ENCODE assay signal across 7 mouse cellular contexts in genomic region chr4:48586099-48586821, GRCm38 (mm10). TPM values are rescaled to one million over a fixed set of nuclear protein-coding genes. Genes with fewer than 3 reads are reported as not detected.
DNase-seq lines count a peak whose midpoint lies in the region; ATAC-seq lines count a peak whose summit lies in the region.

No protein-coding gene starts in this region.

- H3K27ac ChIP-seq in hindbrain, embryonic 12.5 days, result peak overlapping the region; percentile 99
- no peak overlapping the region; the same call in 1 of the 2 replicates for H3K27ac ChIP-seq in liver, embryonic 11.5 days (ENCODE audit: low read depth, low read length)
- peak overlapping the region; percentile 99 for H3K27ac ChIP-seq in neural tube, embryonic 12.5 days

- H3K4me3 ChIP-seq in hindbrain, embryonic 12.5 days, result peak overlapping the region; percentile 81
- H3K4me3 ChIP-seq in liver, embryonic 11.5 days (ENCODE audit: low read depth, low read length), result peak overlapping the region; percentile 86
- H3K4me3 ChIP-seq in neural tube, embryonic 12.5 days, result peak overlapping the region; percentile 97

- H3K36me3 ChIP-seq in hindbrain, embryonic 12.5 days, result no peaks in the 10 kb centered on the region
- 0 out of 2 replicates have a peak, but pooled peaks cover 2% of the 10 kb centered on the region for H3K36me3 ChIP-seq in liver, embryonic 11.5 days (ENCODE audit: control insufficient read depth, insufficient read depth, low read length)
- H3K36me3 ChIP-seq in neural tube, embryonic 12.5 days, result peaks cover 4% of the 10 kb centered on the region; the same call in 1 of the 2 replicates

- DNase-seq in 3134 (ENCODE audit: extremely low read depth, insufficient read length, low spot score) (peak; percentile 34), A20 (ENCODE audit: low read depth, low spot score) (peak; percentile 72)
- peak; percentile 87 for DNase-seq in embryo, embryonic 9.5 days (ENCODE audit: extremely low spot score)
- peak; percentile 61 for DNase-seq in liver, embryonic 11.5 days (ENCODE audit: low spot score)
- DNase-seq in thymus, postnatal 25 days, result no peak

- peak; percentile 68 for ATAC-seq in hindbrain, embryonic 12.5 days (ENCODE audit: low FRiP score)
- ATAC-seq in liver, embryonic 11.5 days (replicated peaks; ENCODE audit: low FRiP score), result peak; percentile 40
- peak; percentile 55 for ATAC-seq in neural tube, embryonic 12.5 days (ENCODE audit: low FRiP score, low read depth)

- peaks cover 21% of the 10 kb centered on the region for H3K4me1 ChIP-seq in hindbrain, embryonic 12.5 days
- H3K4me1 ChIP-seq in liver, embryonic 11.5 days (replicated peaks; ENCODE audit: control insufficient read depth, insufficient read depth, low read length), result no peaks in the 10 kb centered on the region; the same call in 1 of the 2 replicates
- peaks cover 8% of the 10 kb centered on the region; the same call in 1 of the 2 replicates for H3K4me1 ChIP-seq in neural tube, embryonic 12.5 days

- no peaks in the 10 kb centered on the region for H3K27me3 ChIP-seq in hindbrain, embryonic 12.5 days
- H3K27me3 ChIP-seq in liver, embryonic 11.5 days (replicated peaks; ENCODE audit: control insufficient read depth, insufficient read depth, low read length), result peaks cover 4% of the 10 kb centered on the region; the same call in 1 of the 2 replicates
- H3K27me3 ChIP-seq in neural tube, embryonic 12.5 days (replicated peaks), result no peaks in the 10 kb centered on the region

- peak overlapping the region; percentile 80 for H3K4me2 ChIP-seq in hindbrain, embryonic 12.5 days (replicated peaks)
- peak overlapping the region; percentile 89 for H3K4me2 ChIP-seq in liver, embryonic 11.5 days
- peak overlapping the region; percentile 72 for H3K4me2 ChIP-seq in neural tube, embryonic 12.5 days (replicated peaks)

- WGBS in hindbrain, embryonic 12.5 days, result 1% methylated on average over 12 of the region's 12 CpGs
- WGBS in liver, embryonic 11.5 days, result 7% methylated on average over 10 of the region's 12 CpGs
- WGBS in neural tube, embryonic 12.5 days, result under 1% methylated on average over 12 of the region's 12 CpGs

- peak overlapping the region; percentile 93 for H3K9ac ChIP-seq in hindbrain, embryonic 12.5 days
- H3K9ac ChIP-seq in liver, embryonic 11.5 days (ENCODE audit: low read depth, low read length), result peak overlapping the region; percentile 81
- peak overlapping the region; percentile 100 for H3K9ac ChIP-seq in neural tube, embryonic 12.5 days

- H3K9me3 ChIP-seq in hindbrain, embryonic 12.5 days (replicated peaks), result no peaks in the 10 kb centered on the region
- no peaks in the 10 kb centered on the region for H3K9me3 ChIP-seq in liver, embryonic 11.5 days (ENCODE audit: control insufficient read depth, low read length)
- H3K9me3 ChIP-seq in neural tube, embryonic 12.5 days, result no peaks in the 10 kb centered on the region

RNA-seq across cellular contexts. Expression of gene Tmeff1, which starts 1.3 kb away (rescaled TPM):
- 295 and 300 TPM in 2 replicates for polyA plus RNA-seq in hindbrain, embryonic 12.5 days (2016; fragmentation: Nextera tagmentation; extraction: Ambion mirVana)
- polyA plus RNA-seq in liver, embryonic 11.5 days (2014; fragmentation: Nextera tagmentation; extraction: Ambion mirVana), result 25.0 and 25.8 TPM in 2 replicates
- polyA plus RNA-seq in neural tube, embryonic 12.5 days (2016; fragmentation: Nextera tagmentation; extraction: Ambion mirVana), result 328 and 330 TPM in 2 replicates

RNA-seq across cellular contexts. Expression of gene Msantd3, which starts 46.5 kb away (rescaled TPM):
- polyA plus RNA-seq in hindbrain, embryonic 12.5 days (2016; fragmentation: Nextera tagmentation; extraction: Ambion mirVana), result 50.8 and 56.1 TPM in 2 replicates
- 13.6 and 16.6 TPM in 2 replicates for polyA plus RNA-seq in liver, embryonic 11.5 days (2014; fragmentation: Nextera tagmentation; extraction: Ambion mirVana)
- polyA plus RNA-seq in neural tube, embryonic 12.5 days (2016; fragmentation: Nextera tagmentation; extraction: Ambion mirVana), result 51.3 and 60.3 TPM in 2 replicates

Comparison
In these comparisons a context has a peak if more than half of its experiments do, and no peak if none do; other contexts are left out.
1. RNA of gene Tmeff1, which starts 1.3 kb away (polyA plus RNA-seq): 328 to 330 TPM in neural tube, embryonic 12.5 days and 295 to 300 TPM in hindbrain, embryonic 12.5 days; 25.0 to 25.8 TPM in liver, embryonic 11.5 days; every median in the first group is over 10 times any median in the second.
2. Peak in every context shown above with its lines, with median percentiles within 50 percentile points of each other: ATAC-seq, H3K4me2 ChIP-seq, H3K4me3 ChIP-seq and H3K9ac ChIP-seq.